Mouse (Mus musculus) G1E-ER4 (cell line): ENCODE measurements around the gene Rasl10a. TPM values are rescaled to one million over a fixed set of nuclear protein-coding genes. Genes with fewer than 3 reads are reported as not detected.

ENCODE experiments used
- GATA1 ChIP-seq: IDR thresholded peaks from one replicate; pipeline ENCODE4 v1.8.0; 2012; ENCODE audit warnings: low read length, inconsistent platforms
- polyA plus RNA-seq: library from polyadenylated mRNA; stranded (reverse); fragments of >175 nt; gene quantifications from 2 replicates; pipeline ENCODE4 v1.2.3, GENCODE M21; 2012

The Rasl10a gene
- polyA plus RNA-seq, 1 experiment, result 0.06 TPM

DNA sequence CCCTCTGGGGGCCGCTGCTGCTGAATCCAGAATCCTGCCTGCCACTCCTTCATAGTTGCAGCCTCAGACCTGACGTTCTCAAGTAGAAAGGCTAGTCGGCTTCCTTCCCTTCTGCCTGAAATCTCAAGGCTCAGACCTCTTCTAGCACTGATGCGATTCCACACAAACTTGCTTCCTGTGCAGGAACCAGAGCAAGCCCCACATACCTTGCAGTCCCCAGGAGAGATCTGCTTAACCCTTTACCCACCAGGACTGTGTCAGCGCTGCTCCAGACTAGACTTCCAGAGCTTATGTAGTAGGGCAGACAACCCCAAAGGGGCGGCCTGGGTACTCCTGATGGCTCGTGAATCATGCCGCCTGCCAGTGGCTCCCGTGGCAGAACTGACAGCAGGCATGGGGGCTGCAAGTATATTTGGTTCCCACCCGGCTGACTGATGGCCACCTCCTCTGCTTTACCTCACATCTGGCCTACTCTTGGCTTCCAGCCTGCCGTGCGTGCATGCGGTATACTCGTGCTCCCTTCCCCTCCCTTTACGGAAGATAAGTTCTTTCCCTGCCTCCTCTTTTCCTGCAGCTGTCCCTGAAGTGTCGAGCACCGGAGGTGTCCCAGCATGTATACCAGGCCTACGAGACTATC, 16.7 kb upstream of the Rasl10a start:
- TF ChIP-seq GATA1, result no peak

DNA sequence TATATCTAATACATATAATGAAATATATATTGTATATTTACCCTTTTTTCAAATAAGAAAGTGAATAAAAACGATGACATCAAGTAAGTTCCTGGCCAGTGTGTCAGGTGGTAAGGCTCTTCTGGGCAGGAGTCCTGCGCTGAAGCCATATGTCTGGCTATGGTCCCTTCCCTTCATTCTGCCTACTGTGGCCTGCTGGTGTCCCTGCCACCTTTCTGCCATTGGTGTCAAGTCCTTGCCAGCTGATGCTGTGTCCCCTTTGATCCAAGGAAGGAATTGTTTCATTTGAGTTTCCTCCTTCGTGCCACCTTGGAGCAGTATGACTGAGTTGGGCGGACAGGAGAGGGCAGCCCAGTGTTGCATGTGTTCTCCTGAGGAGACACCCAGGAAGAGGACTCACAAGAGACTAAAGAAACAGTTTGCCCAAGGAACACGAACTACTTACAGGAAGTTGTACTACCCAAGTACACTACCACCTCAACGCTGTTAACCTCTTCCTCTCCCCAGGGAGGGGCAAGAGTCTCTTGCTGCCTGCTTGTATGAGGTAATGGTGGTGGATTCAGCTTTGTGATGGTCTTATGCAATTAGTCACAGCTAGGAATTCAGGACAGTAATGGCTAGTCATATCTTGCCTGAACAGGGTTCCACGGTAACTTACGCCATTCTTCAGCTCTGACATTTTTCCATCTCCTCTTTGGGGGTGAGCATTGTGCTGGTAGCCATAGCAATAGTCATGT, 15.1 kb upstream of the Rasl10a start:
- TF ChIP-seq GATA1, result no peak

DNA sequence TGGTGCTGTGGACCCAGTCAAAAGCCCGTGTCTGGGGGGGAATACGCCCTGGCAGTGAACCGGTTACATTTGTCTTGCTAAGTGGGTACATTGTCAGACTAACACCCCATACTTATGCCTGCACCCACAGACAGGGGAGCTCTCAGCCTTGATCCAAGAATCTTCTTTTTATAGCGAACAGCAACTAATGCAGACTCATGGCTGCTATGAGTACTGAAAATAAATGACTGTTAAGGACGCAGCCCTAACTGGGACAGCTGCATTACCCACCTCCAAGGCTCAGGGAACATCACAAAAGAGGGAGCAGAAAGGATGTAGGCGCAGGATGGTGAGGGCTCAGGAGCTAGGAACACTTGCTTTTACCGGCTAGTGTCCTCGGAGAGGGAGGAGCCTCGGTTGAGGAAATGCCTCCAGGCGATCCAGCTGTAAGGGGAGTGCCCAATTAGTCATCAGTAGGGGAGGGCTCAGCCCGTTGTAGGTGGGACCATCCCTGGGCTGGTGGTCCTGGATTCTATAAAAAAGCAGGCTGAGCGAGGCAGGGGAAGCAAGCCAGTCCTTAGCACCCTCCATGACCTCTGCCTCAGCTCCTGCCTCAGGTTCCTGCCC, 11.5 kb upstream of the Rasl10a start:
- no peak for TF ChIP-seq GATA1

DNA sequence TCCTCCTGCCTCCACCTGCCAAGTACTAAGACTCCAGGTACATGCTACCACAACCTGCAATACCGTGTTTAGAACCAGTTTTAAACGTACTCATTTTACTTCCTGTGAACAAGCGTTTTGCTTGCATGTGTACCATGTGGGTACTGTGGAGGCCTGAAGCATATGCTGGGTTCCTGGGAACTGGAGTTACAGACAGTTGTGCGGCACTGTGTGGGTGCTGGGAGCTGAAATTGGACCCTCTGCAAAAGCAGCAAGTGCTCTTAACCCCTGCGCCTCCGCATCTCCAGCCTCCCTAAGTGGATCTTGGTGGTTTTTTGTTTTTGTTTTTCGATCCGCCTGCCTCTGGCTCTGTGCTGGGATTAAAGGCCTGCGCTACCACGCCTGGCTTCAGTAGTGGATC, 6.3 kb upstream of the Rasl10a start:
- no peak for TF ChIP-seq GATA1

DNA sequence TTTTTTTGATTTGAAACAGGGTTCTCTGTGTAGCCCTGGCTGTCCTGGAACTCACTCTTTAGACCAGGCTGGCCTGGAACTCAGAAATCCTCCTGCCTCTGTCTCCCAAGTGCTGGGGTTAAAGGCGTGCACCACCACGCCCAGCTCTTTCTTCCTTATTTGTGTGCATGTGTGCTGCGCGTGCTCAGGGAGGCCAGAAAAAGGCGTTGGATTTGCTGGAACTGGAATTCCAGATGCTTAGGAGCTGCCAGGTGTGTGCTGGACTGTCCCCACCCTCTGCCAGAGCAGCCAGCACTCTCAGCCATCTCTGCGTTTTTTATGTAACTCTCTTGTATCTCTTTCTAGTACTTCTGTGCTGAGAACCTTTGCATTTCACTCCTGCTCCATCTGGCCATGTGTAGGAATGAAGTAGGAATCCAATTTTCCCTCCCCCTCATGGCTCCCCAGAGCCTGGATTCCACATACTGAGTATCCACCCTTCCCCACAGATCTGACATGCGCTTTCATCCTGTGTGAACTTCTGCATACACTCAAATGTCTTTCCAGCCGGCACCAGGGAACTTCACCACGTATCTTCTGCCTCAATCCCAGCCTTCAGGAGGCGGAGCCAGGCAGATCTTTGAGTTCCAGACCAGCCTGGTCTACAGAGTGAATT, 5.6 kb upstream of the Rasl10a start:
- TF ChIP-seq GATA1, result no peak

DNA sequence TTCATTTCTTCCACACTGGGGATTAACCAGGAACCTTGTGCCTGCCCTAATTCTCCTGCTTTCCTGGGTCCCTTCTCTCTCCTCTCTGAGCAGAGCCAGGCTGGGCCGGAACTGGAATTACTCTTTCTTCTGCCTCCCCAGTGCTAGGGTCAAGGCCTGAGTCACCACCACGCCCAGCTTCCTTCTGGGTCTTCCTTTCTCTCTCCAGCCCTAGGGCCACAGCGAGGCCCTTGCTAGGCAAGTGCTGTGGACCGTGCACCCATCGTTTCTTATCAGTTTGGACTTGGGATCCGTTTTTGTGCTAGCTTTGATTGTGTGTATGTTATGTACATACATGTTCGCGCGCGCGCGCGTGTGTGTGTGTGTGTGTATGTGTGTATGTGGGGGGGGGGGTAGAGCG, 3.8 kb upstream of the Rasl10a start:
- no peak for TF ChIP-seq GATA1

DNA sequence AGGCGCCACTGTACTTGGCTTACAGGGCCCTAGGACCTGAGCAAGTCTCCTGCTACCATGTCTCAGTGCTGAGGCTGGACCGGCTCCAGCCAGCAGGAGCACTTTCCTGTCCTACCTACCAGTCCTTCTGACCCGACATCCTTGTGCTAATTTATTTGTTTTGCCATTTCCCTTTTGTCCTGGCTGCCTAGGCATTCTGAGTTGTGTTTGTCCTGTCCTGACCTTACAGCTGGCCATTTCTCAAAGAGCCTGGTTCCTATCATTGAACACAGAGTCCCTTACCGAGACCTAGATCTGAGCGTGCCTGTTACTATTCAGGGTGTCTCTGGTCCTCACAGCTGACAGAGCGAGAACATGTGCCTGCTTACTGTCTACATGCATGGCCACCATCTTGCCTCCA, 3.1 kb upstream of the Rasl10a start:
- no peak for TF ChIP-seq GATA1

- TF ChIP-seq GATA1, result no peak
Observed at GRCm38 (mm10) chr11:5055945-5056938, 1.7 kb upstream of the Rasl10a start.

DNA sequence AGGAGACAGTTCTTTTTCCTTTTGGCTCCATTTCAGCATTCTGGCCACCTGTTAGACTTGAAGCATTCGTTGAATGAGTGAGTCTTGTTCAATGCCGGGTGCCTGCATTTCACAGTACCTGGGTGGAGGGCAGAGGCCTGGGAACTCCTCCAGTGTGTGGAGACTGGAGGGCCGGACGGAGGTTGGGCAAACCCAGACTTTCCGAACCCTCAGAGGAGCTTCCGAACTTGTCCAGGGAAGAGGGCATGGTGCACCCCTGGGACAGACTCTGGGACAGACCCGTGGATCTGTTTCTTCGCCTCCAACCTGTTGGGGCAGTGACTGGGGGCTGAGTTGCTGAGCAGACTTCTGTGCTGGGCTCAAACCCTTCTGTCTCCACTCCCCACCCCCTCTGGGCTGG, 864 bp upstream of the Rasl10a start:
- TF ChIP-seq GATA1, result no peak

- no peak for TF ChIP-seq GATA1
Observed at GRCm38 (mm10) chr11:5057541-5057855, 430 bp upstream of the Rasl10a start.

GRCm38 (mm10) chr11:5058783-5059182, 855 bp downstream of the Rasl10a start:
- no peak for TF ChIP-seq GATA1

DNA sequence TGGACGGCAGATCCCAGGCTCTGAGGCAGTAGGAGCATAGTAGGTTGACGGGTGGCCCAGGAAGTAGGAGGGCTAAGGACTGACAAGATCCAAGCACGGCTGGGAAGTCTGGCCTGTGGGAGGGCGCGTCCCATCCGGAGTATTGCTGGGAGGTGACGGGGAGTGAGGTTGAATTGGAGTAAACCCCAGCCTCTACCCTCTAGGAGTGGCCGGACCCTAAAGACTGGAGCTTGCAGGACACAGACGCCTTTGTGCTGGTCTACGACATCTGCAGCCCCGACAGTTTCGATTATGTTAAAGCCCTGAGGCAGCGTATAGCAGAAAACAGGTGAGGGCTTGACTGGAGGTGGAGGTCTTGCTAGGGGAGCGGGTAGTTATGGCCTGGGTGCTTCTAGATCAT, 1.3 kb downstream of the Rasl10a start:
- TF ChIP-seq GATA1, result no peak

DNA sequence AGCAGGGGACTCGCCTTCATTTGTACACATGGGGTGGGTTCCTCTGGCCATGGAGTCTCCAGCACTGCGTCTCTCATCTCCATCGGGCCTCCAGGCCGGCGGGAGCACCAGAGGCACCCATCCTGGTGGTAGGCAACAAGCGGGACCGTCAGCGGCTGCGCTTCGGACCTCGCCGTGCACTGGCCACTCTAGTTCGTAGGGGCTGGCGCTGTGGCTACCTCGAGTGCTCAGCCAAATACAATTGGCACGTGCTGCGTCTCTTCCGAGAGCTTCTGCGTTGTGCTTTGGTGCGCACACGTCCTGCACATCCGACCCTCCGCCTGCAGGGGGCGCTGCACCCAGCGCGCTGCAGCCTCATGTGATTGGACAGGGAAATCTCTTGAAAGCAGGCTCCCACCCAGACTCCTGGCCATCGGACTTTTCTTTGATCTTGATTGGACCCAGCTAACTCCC, 1.8 kb downstream of the Rasl10a start:
- TF ChIP-seq GATA1, result no peak

DNA sequence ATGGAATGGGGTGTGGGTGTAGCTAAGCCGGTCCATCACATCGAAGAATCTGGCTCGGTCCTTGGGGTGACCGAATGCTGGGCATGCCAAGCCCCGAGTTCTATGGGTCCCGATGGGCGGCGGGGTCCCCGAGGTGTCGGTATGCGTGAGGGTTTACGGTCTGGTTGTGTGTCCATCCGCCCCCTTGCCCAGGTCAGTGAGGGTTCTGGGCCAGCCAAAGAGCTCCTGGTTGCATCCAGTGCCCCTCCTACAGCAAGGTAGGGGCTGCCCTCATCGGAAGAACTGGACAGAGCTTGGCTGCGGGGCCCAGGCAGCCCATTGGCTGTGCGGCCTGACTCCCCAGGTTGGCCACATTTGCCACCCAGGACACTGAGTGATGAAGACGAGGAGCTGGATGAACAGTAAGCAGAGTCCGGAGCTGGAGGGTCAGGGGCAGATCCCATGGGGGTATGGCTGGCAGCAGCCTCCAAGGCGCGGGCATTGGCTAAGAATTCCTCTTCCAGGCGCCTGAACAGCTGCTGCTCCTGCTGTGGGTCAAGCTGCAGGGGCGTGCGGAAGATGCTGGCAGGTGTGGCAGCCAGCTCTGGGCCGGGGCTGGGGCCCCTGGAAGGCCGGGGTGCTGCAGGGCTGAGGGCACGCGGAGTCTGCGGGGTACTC, 3.0 kb downstream of the Rasl10a start:
- no peak for TF ChIP-seq GATA1
